Mouse (Mus musculus) forelimb bud, embryonic 11.5 days (tissue): Measurements from ENCODE around the gene Gtf2e1.

Experiments used
- DNase-seq: peaks from one replicate; pipeline ENCODE4 v3.0.0-alpha.2; 2012; ENCODE audit warnings: low read depth, low spot score

The Gtf2e1 gene

GRCm38 (mm10) chr16:37539611-37540580 is at the start of gene Gtf2e1, which contains the start of gene Rabl3:
Gtf2e1 (minus strand) TSS chr16:37539789.
Rabl3 (plus strand) TSS chr16:37539885.
- DNase-seq = peak; percentile 99

- no peak for DNase-seq
Observed at GRCm38 (mm10) chr16:37585129-37585563, 45.6 kb upstream of the Gtf2e1 start.

GRCm38 (mm10) chr16:37584218-37585035 is 44.8 kb upstream of the Gtf2e1 start:
- peak; percentile 28 for DNase-seq

GRCm38 (mm10) chr16:37583801-37584200 is 44.2 kb upstream of the Gtf2e1 start:
- DNase-seq = no peak

- no peak for DNase-seq
Observed at GRCm38 (mm10) chr16:37583306-37583705, 43.7 kb upstream of the Gtf2e1 start.

GRCm38 (mm10) chr16:37581901-37582300 is 42.3 kb upstream of the Gtf2e1 start:
- no peak for DNase-seq

GRCm38 (mm10) chr16:37580651-37581050 is 41.1 kb upstream of the Gtf2e1 start:
- DNase-seq = no peak

- DNase-seq = no peak
Observed at GRCm38 (mm10) chr16:37579994-37580393, 40.4 kb upstream of the Gtf2e1 start, which contains the start of gene Hgd. Hgd (plus strand) TSS chr16:37580153.

- DNase-seq = no peak
Observed at GRCm38 (mm10) chr16:37579591-37579990, 40.0 kb upstream of the Gtf2e1 start.

GRCm38 (mm10) chr16:37575325-37575724 is 35.7 kb upstream of the Gtf2e1 start:
- no peak for DNase-seq

GRCm38 (mm10) chr16:37573061-37573460 is 33.5 kb upstream of the Gtf2e1 start:
- DNase-seq = no peak

DNA sequence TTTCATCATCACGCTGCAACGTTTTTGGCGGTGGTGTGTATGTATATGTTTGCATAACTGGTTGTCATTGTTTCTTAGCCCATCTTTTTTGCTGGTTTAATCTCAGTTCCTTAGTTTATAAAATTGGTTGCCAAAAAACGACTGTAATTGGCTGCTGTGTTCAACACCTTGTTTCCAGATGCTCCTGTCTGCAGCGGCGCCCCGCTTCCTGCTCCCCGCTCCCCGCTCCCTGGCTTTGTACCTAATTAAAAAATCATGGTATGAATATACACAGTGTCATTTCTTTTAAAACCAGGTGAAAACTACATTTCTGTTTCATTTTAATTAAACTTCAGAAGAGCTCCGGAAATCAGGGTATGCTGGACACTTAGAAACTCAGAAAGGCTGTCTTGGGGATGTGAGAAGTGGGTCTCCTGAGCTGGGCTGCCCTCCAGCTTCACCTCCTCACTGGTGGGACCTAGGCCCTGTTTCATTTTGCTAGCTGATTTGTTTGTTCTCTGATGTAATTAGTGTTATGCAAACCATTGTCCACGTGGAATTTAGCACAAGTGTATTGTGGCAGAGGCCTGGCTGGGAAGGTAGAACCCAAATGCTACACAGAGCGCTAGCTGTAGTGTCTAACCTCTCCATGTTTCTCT is 32.6 kb upstream of the Gtf2e1 start:
- peak; percentile 40 for DNase-seq

DNA sequence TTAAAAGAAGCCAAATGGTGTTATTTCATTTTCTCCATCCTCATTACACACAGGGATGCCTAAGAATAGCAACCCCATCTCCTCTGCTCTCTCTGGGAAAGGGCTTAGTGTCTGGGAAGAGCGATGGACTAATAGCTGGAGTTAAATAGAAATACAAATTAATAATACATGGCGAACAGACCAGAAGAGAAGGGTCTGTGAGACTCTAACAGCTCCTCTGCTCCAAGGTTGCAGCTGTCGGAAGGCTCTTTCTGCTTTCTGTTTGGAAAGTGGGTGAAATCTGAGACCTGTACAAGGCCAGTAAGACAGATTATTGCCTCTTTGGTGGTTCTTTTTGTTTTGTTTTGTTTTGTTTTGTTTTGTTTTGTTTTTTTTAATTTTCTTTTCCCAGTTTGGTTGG is 32.0 kb upstream of the Gtf2e1 start:
- peak; percentile 20 for DNase-seq

DNA sequence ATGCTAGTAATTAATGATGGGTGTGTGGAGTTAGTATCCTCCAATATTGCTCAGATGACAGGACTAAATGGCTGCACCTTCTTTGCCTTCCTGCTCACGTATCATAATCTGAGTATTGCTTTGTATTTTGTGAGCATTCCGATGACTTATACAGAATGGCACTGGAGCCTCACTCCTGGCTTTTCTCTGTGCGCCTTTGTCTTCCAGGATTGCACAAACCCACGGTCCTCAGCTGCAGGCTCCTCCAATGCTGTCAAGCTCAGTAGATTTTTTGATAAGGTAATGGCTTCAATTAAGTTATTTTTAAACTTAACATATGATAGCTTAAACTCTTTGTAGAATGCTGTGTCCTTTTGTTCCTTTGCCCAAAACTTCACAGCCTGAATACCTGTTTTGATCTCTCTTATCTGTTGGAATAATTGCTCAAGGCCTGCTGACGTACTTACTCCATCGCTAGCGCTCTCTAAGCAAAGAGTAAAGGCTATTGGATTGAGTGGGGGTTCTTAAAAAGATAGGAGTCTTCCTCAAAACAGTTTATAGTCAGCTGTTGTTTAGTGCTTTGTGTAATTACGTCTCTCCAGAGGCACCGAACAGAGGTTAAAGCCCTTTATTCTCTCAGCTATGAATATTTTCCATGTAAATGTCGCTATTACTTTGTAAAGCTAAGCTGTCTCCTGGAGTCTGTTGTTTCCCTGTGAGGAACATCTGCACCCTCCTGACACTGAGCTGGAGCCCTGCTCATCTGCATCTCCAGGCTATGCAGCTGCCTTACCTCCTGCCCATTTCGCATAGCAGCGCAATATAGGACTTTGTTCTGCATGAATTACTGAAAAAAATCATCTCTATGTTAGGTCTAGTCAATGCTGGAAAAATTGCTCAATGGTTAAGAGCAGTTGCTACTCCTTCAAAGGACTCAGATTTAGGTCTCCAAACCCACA is 27.8 kb upstream of the Gtf2e1 start:
- DNase-seq = no peak

- no peak for DNase-seq
Observed at GRCm38 (mm10) chr16:37566107-37566506, 26.5 kb upstream of the Gtf2e1 start.

- no peak for DNase-seq
Observed at GRCm38 (mm10) chr16:37565117-37565516, 25.5 kb upstream of the Gtf2e1 start.

GRCm38 (mm10) chr16:37562961-37563360 is 23.4 kb upstream of the Gtf2e1 start:
- no peak for DNase-seq

- no peak for DNase-seq
Observed at GRCm38 (mm10) chr16:37562414-37562813, 22.8 kb upstream of the Gtf2e1 start.

GRCm38 (mm10) chr16:37552824-37553223 is 13.2 kb upstream of the Gtf2e1 start:
- no peak for DNase-seq

DNA sequence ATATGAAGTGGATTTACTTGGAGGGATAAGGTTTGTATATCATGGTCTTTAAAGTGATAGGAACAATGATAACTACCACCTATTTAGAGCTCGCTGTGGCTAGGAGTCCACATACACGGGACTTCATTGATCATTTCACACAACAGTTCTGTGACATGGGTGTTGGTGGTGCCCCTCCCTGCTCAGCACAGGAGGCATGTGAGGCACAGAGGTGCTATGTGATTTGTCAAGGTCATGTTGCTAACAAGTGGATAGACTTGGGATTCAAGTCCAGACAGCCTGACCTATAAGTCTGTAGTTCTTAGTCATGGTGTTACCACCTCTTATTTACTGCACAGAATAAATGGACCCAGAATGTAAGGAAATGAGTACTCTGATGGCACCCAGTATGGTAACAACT is 11.4 kb upstream of the Gtf2e1 start:
- no peak for DNase-seq

DNA sequence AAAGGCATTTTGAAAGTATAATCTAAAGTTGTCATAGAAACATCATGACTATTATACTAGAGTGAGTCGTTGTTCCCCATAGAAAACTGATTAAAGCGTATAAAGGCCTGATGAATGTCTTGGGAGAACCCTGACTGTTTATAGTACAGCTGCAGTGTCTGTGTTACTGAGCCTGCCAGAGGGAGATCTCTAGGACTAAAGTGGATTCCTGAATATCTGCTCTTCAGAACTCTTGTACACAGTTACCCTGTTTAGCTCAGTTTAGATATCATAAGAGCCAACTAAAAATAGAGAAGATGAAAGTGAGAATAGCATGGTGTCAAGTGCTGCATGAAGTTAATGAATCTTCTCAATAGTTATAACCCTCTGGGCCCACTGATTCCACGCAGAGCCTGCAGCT is 10.7 kb upstream of the Gtf2e1 start:
- no peak for DNase-seq
